Mouse (Mus musculus) lung, postnatal 4 days (tissue): ENCODE measurements around the gene Ifitm10.

Source experiments
- DNase-seq, 2 experiments: peaks; one replicate each; pipeline ENCODE4 v3.0.0; 2021

Gene Ifitm10

GRCm38 (mm10) chr7:142389961-142390650, 16.6 kb upstream of the Ifitm10 start:
- DNase-seq = peak in 1 of 2 experiments; percentile 49

GRCm38 (mm10) chr7:142388740-142389139, 15.2 kb upstream of the Ifitm10 start:
- no peak for DNase-seq

GRCm38 (mm10) chr7:142388198-142388597, 14.6 kb upstream of the Ifitm10 start:
- DNase-seq = no peak

DNA sequence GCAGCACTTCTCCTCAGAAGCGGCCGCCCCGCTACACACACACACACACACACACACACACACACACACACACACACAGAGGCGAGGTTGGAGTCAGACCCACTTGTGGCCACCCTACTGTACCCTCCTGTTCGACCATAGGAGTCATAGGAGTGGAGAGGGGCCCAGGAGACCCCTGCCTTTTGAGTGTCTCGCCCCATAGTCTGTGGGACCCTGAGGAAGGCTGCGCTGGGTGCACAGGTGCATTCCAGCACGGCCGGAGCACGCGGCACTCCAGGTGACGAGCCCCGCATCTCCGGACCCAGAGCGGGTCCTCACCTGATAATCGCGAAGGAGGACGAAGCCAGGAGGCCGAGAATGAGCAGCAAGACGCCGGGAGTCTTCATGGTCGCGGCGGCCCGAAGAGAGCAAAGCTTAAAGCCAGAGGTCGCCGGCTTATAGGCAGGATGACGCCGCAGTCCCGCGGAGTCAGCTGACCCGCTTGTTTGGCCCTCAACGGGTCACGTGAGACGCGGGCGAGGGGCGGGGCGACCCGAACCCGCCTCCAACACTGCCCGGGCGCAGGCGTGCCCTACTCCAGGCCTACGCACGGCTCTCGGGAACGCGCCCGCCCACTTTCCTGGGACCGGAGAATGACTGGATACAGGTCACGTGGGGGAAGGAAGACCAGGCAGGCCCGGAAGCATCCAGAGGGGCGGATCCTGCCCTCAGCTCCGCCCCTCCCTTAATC, 14.0 kb upstream of the Ifitm10 start, which contains the start of gene Ctsd:
Gene Ctsd (minus strand): TSS at position 620 of the 730 bp plus-strand sequence.
- peak; percentile 98 to 99 for DNase-seq

DNA sequence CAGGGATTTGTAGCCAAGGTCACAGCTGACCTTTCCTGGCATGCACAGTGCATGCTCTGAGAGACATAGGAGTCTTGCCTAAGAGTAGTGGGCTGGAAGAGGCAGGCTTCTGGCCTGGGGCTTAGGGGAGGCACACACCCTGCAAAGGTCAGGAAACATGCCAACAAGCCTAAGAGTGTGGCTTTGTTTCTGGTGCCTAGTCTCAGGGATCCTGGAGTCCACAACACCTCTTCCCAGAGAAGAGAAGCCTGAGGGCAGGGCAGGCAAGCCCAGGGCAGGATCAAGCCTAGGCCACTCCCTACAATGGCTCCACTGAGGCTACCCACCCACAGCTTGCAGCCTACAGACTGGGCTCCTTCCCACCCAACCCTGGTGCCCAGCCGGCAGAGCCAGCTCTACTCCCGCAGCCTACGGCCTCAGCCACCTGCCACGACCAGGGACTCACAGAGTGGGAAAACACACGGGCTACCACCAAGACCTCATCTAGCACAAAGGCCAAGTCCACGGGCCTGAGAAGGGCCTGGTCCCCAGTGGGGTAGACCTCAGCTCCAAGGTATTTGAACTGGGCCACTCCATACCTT, 13.2 kb upstream of the Ifitm10 start:
- peak; percentile 29 to 34 for DNase-seq

GRCm38 (mm10) chr7:142385742-142386403, 12.3 kb upstream of the Ifitm10 start:
- no peak for DNase-seq

- DNase-seq = no peak
These were observed 10.8 kb upstream of the Ifitm10 start for GRCm38 (mm10) chr7:142384306-142384705.

DNA sequence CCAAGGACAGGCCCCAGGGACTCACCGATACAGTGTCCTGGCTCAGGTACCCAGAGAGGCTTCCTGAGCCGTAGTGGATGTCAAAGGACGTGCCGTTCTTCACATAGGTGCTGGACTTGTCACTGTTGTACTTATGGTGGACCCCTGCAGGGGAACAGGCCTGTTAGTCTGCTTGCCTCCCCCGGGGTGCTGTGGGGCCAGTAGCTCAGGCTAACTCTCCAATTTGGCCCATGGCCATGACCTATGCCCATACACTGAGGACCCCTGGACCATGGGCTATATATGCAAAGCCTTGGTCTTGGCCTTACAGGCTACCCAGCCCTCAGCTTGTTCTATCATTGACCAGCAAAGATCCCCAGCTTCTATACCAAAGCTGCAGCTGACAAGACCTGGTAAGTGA, 9.0 kb upstream of the Ifitm10 start, which contains the start of gene Gm49369:
Gene Gm49369 (minus strand): TSS at position 101 of the 400 bp plus-strand sequence.
- DNase-seq = no peak

- DNase-seq = no peak
These were observed 7.6 kb upstream of the Ifitm10 start for GRCm38 (mm10) chr7:142381175-142381574.

GRCm38 (mm10) chr7:142379186-142379585, 5.6 kb upstream of the Ifitm10 start:
- DNase-seq = no peak

DNA sequence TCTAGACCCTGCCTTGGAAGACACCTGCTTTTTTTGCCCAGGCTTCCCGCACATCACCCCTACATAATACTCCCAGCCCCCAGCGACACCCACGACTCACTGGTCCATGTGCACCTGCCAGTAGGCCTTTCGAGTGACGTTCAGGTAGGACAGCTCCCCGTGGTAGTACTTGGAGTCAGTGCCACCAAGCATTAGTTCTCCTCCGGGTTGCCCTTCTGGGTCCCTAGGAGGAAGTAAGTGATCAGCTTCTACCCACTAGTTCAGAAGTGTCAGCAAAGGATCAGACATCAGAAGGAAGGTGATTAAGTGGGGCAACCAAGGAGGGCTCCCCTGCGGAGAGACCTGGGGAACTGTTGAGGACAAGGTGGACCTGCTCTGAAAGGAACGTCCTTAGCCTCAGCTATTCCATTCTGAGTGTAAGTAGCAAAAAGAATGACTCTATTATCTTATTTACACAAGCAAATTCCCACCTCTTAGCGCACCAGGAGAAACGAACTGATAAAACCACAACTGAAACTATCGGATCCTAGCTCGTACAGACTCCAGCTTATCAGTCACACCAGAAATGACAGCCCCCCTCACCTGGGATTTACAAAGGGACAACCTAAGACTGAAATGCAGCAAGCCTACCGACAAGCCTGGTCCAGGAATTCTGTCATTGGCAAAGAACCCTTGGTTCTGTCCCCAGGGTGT, 3.8 kb upstream of the Ifitm10 start:
- DNase-seq = no peak

DNA sequence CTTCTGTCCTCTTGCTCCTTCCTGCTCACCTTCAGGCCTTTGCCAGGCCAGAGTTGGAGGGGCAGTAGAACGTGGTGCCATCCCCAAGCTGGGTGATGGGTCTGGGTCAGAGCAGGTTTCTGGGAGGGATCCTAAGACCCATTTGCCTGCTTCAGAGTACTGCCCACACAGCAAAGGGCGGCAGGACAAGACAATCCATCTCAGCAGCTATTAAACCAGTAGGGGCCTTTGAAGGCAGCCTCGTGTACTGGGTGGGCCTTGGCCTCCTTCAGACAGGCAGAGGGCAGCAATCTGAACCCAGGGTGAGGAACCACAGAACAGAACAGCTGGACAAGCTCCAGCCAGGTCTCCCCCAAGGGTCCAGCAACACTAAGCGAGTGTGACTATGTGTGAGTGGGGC, 2.5 kb upstream of the Ifitm10 start:
- no peak for DNase-seq

GRCm38 (mm10) chr7:142375261-142375724, 1.7 kb upstream of the Ifitm10 start:
- DNase-seq = no peak

- DNase-seq = no peak
These were observed 961 bp upstream of the Ifitm10 start for GRCm38 (mm10) chr7:142374413-142375015.

DNA sequence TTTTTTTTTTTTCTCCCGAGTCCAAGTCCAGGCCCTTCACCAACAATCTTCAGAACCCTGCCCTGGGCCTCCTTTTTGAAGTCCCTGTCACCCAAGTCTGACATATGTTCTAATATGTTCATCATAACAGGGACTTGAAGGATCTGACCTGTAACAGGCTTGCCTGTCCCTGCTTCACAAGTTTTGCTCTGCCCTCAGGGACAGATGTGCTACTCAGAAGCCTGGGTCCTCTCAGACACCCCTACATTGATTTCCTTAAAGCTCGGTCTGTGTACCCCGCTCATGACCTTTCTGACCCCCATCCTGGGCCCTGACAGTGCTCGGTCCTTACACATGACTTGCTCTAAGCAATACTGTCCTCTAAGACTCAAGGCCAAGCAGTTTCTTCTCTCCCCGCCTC, 514 bp downstream of the Ifitm10 start:
- DNase-seq = no peak

GRCm38 (mm10) chr7:142371768-142372661, 1.5 kb downstream of the Ifitm10 start:
- peak; percentile 43 to 61 for DNase-seq

GRCm38 (mm10) chr7:142371398-142371767, 2.2 kb downstream of the Ifitm10 start:
- DNase-seq = no peak

DNA sequence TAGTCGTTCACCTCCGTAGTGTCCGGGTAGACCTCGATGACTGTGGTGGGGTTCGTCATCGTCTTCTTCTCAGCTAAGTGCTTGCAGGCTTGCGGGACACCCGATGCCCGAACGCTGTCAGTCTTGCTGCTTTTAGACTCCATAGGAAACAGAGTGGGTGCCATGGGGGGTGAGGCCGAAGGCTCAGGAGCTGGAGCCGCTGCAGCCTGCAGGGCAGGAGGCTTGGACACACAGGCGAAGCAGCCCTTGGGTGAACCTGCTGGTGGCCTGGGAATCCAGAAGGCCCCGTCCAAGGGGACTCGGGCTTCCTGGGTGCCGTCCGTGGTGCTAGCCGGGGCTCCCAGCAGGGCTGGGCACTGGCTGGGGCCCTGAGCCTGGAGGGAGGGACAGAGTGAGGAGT, 2.6 kb downstream of the Ifitm10 start:
- no peak for DNase-seq

GRCm38 (mm10) chr7:142369820-142370219, 3.7 kb downstream of the Ifitm10 start:
- DNase-seq = peak; percentile 56 to 63

- peak in 1 of 2 experiments; percentile 21 for DNase-seq
These were observed 4.7 kb downstream of the Ifitm10 start for GRCm38 (mm10) chr7:142368856-142369255.

DNA sequence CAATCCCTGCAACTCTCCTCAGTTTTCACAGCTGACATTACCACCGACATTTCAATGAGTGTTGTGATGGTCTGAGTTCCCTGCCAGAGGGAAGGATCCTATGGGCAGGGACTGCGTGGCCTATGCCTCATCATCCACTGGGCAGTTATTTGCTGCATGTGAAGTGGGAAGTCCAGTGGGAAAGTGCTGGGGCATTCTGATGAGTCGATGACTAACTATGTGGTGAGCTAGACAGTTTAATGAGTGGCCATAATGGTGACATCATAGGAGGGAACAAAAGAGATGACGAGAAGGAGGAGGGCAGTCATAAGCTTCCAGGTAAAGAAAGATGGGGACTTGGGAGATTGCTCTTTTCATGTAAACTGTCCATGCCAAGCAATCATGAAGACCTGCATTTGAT, 10.4 kb downstream of the Ifitm10 start:
- DNase-seq = peak in 1 of 2 experiments; percentile 18
